Mouse (Mus musculus): Measurements from ENCODE around the gene Mroh8.
A peak's percentile ranks its signal among the peaks of the same experiment; 100 is the strongest.
"Not testable (repeated sequence)": the region's sequence is repeated elsewhere in the genome, so short reads cannot be mapped to it uniquely, and the experiment has no call there.

Mroh8 gene

GRCm38 (mm10) chr2:157190651-157191050, 88.7 kb downstream of the Mroh8 start:
- no peak for DNase-seq (ENCODE audit: low spot score)

DNA sequence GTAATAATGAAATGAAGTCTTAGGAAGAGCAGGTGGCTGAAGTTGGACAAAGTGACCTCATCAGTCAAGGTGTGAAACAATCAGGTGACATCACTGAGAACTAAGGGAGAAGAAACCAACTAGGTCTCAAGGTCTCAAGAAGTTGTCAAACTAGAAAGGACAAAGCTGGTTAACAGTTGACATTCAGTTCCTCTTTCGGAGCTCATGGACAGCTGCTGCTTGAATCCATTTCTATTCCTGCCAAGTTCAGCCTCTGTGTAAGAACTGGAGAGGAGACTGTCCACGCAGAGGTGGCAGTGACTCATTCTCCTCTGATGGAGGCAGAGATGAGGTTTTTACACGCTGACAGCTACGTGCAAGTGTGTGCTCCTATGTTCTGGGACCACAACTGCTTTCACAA, 92.1 kb downstream of the Mroh8 start:
- no peak for DNase-seq (ENCODE audit: low spot score)

DNA sequence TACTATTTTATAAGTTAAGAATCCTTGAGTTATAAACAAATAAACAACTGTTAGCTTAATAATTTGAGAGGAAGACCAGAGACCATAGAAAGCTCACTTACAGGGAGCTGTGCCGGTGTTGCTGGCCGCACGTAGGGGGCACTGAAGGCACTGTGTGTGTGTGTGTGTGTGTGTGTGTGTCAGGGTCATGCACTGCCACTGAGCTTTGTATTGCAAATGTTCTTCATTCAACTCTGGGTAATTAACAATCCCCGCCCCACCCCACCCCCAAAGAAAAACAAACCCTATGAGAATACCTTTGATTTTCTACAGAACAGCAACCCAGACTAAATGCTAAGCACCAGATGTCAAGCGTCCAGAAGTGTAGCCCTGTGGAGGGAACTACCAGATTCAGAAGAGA, 92.8 kb downstream of the Mroh8 start:
- DNase-seq (ENCODE audit: low spot score) = peak; percentile 12

DNA sequence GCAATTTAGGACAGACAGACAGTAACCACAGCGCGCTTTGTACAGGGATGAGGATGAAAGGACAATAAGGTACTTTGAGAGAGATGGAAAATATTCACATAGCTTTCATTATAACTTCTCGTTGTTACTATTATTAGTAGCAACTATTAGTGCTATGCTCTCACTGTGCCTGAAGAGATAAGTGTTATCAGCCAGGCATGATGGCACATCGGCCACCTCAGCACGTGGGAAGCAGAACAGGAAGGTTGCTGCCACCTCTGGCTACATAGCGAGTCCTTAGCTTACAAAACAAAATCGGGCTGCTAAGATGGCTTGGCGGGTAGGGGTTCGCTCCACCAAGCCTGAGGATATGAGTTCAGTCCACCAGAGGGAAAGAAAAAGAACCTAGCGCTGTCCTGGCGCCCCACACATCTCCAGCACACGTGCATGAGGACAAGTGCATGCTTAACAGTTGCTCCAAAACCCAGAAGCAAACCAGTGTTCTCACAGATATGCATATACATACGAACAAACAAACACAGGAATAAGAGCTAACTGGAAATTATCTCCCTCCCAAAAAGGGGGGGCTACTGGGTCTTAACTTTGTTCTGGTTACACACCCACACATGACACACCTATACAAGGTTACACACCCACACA, 94.2 kb downstream of the Mroh8 start:
- DNase-seq (ENCODE audit: low spot score) = no peak

- no peak for DNase-seq (ENCODE audit: low spot score)
These were observed 101.2 kb downstream of the Mroh8 start for GRCm38 (mm10) chr2:157178167-157178566.

- DNase-seq (ENCODE audit: low spot score) = no peak
These were observed 103.1 kb downstream of the Mroh8 start for GRCm38 (mm10) chr2:157176248-157176647.

GRCm38 (mm10) chr2:157174416-157174815, 104.9 kb downstream of the Mroh8 start:
- peak; percentile 24 for DNase-seq (ENCODE audit: low spot score)

DNA sequence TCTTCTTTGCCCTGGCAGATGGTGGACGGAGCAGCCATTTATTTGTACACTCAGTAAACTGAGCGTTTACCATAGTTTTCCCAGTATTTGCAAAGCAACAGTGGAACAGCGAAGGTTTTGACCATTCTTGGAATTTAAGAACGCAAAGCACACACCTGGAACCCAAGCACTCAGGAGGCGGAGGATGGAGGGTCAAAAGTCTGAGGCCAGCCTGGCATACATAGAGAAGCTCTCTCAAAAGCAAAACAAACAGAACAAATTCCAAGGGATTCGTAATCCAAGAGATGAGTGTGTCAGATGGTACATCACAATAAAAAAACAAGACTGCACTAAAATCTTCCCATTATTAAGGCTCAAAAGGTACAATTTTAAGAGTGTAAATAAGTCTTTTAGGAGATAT, 105.8 kb downstream of the Mroh8 start:
- no peak for DNase-seq (ENCODE audit: low spot score)

DNA sequence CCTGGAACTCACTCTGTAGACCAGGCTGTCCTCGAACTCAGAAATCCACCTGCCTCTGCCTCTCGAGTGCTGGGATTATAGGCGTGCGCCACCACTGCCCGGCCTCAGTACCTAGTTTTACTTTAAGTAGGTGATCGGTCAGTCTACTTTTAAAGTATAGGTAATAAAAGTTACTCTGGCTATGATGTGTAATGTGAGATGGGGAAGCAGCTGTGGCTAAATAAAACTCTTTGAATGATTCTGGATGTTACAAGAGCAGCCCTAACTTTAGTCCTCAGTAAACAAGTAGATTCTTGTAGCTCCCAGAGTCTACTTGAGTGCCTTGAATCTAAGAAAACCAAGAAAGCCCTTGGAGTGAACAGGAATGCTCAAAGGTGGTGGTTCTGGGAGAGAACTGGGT, 106.4 kb downstream of the Mroh8 start:
- DNase-seq (ENCODE audit: low spot score) = no peak

GRCm38 (mm10) chr2:157170626-157171025, 108.7 kb downstream of the Mroh8 start:
- peak; percentile 45 for DNase-seq (ENCODE audit: low spot score)

GRCm38 (mm10) chr2:157170166-157170565, 109.2 kb downstream of the Mroh8 start:
- peak; percentile 74 for DNase-seq (ENCODE audit: low spot score)

- no peak for DNase-seq (ENCODE audit: low spot score)
These were observed 112.8 kb downstream of the Mroh8 start for GRCm38 (mm10) chr2:157166371-157167080.

DNA sequence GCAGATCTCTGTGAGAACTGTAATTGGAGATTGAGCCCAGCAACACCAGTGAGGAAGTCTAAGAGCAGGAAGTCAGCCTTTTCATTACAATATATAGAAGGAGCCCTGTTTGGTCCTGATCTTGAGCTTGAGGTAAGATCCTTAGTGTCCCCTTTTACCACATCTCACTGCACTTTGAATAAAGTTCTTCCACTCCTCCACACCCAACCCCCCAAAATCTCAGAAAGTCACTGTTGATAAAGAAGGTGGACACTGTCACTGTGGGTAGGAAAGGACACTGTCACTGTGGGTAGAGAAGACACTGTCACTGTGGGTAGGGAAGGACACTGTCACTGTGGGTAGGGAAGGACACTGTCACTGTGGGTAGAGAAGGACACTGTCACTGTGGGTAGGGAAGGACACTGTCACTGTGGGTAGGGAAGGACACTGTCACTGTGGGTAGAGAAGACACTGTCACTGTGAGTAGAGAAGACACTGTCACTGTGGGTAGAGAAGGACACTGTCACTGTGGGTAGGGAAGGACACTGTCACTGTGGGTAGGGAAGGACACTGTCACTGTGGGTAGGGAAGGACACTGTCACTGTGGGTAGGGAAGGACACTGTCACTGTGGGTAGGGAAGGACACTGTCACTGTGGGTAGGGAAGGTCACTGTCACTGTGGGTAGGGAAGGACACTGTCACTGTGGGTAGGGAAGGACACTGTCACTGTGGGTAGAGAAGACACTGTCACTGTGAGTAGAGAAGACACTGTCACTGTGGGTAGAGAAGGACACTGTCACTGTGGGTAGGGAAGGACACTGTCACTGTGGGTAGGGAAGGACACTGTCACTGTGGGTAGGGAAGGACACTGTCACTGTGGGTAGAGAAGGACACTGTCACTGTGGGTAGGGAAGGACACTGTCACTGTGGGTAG, 113.8 kb downstream of the Mroh8 start:
- DNase-seq (ENCODE audit: low spot score) = not testable (repeated sequence)

- no peak for DNase-seq (ENCODE audit: low spot score)
These were observed 115.2 kb downstream of the Mroh8 start for GRCm38 (mm10) chr2:157164101-157164500.

Data from embryo, embryonic 10.5 days (tissue).